Mouse (Mus musculus) heart, postnatal 0 days (tissue): ENCODE data around the gene Rfx1.

Experiments
- CTCF ChIP-seq: IDR thresholded peaks from 2 replicates; pipeline ENCODE4 v1.5.1; 2016; ENCODE audit warnings: antibody characterized with exemption, control low read depth, low read depth
- EP300 ChIP-seq: IDR thresholded peaks from 2 replicates; pipeline ENCODE4 v1.6.1; 2016; ENCODE audit warnings: antibody characterized with exemption, low read depth

GRCm38 (mm10) chr8:84067047-84067573 lies 476 bp downstream of the Rfx1 start:
- TF ChIP-seq CTCF (no peak), EP300 (no peak)
